Mouse (Mus musculus) neutrophil, adult 5-6 weeks (primary cell): ENCODE results near the gene Gm10563. TPM values are rescaled to one million over a fixed set of nuclear protein-coding genes. Genes with fewer than 3 reads are reported as not detected.
"Not testable (repeated sequence)": the region's sequence is repeated elsewhere in the genome, so short reads cannot be mapped to it uniquely, and the experiment has no call there.

Experiments
- ATAC-seq: fragments of 151-379, 151-347 bp; 2 replicates; pipeline ENCODE4 v1.8.0; 2017; ENCODE audit warnings: mild to moderate bottlenecking, moderate TSS enrichment; ENCODE audit not compliant: insufficient number of reproducible peaks, poor library complexity, low FRiP score, severe bottlenecking; ENCODE audit errors: extremely low read depth
- total RNA-seq: library from RNA; stranded (forward); fragments of 200-1000 nt; gene quantifications from 2 replicates; pipeline ENCODE4 v1.2.3, GENCODE M21; 2017

The Gm10563 gene
- total RNA-seq = not detected in 2 replicates

- ATAC-seq = not testable (repeated sequence)
These were observed at the start of gene Gm10563 for GRCm38 (mm10) chr4:155645308-155645707. Gene Gm10563 (minus strand): TSS chr4:155645408.

GRCm38 (mm10) chr4:155694482-155695401, 49.5 kb upstream of the Gm10563 start:
- ATAC-seq = peak; percentile 71

- ATAC-seq = no peak
These were observed 48.9 kb upstream of the Gm10563 start, which contains the start of gene Fndc10 for GRCm38 (mm10) chr4:155694111-155694481. Gene Fndc10 (plus strand): TSS chr4:155694342.

GRCm38 (mm10) chr4:155692421-155692820, 47.2 kb upstream of the Gm10563 start:
- no peak for ATAC-seq

GRCm38 (mm10) chr4:155690571-155691375, 45.6 kb upstream of the Gm10563 start:
- no peak for ATAC-seq

GRCm38 (mm10) chr4:155687764-155688163, 42.6 kb upstream of the Gm10563 start:
- not testable (repeated sequence) for ATAC-seq

GRCm38 (mm10) chr4:155683670-155684277, 38.6 kb upstream of the Gm10563 start:
- ATAC-seq = not testable (repeated sequence)

- ATAC-seq = no peak
These were observed 30.8 kb upstream of the Gm10563 start for GRCm38 (mm10) chr4:155675991-155676390.

GRCm38 (mm10) chr4:155672082-155672481, 26.9 kb upstream of the Gm10563 start:
- ATAC-seq = no peak

- ATAC-seq = not testable (repeated sequence)
These were observed 25.0 kb upstream of the Gm10563 start for GRCm38 (mm10) chr4:155670236-155670635.

GRCm38 (mm10) chr4:155669598-155670075, 24.4 kb upstream of the Gm10563 start:
- ATAC-seq = no peak

GRCm38 (mm10) chr4:155668689-155669597, 23.7 kb upstream of the Gm10563 start, which contains the start of gene Mib2:
Gene Mib2 (minus strand): TSS chr4:155669198.
- ATAC-seq = peak; percentile 95

GRCm38 (mm10) chr4:155666903-155667302, 21.7 kb upstream of the Gm10563 start:
- ATAC-seq = no peak

- ATAC-seq = no peak
These were observed 15.4 kb upstream of the Gm10563 start for GRCm38 (mm10) chr4:155660641-155661040.

- no peak for ATAC-seq
These were observed 13.8 kb upstream of the Gm10563 start for GRCm38 (mm10) chr4:155658961-155659360.

GRCm38 (mm10) chr4:155656214-155656751, 11.1 kb upstream of the Gm10563 start:
- no peak for ATAC-seq

GRCm38 (mm10) chr4:155654456-155655298, 9.5 kb upstream of the Gm10563 start:
- no peak for ATAC-seq
